Mouse (Mus musculus) gastrocnemius, adult 2 months (tissue): ENCODE results near the gene Adamts20. TPM values are rescaled to one million over a fixed set of nuclear protein-coding genes. Genes with fewer than 3 reads are reported as not detected.

Experiments
- DNase-seq: peaks from one replicate; pipeline ENCODE4 v3.0.0; 2022
- H3K27ac ChIP-seq: fragments of 200-600 bp; 2 replicates; pipeline ENCODE4 v1.8.1; 2022; ENCODE audit warnings: mild to moderate bottlenecking
- H3K4me3 ChIP-seq: fragments of 200-600 bp; 2 replicates; pipeline ENCODE4 v1.8.1; 2022; ENCODE audit warnings: mild to moderate bottlenecking, moderate library complexity
- CTCF ChIP-seq: fragments of 200-600 bp; IDR thresholded peaks from 2 replicates; pipeline ENCODE4 v1.8.1; 2022; ENCODE audit warnings: antibody characterized with exemption, mild to moderate bottlenecking, moderate library complexity
- intact Hi-C: fragments of 180-260 bp; cut with DNase I; formaldehyde crosslinking; loops from one replicate; pipeline ENCODE4 v1.15.1; 2025
- total RNA-seq, 2 experiments: library from RNA; stranded (reverse); gene quantifications; 2 replicates each; pipeline ENCODE4 v1.2.3; 2021

Adamts20 gene
- total RNA-seq, 2 experiments from 2014 or later: 2.9 to 5.4 TPM

DNA sequence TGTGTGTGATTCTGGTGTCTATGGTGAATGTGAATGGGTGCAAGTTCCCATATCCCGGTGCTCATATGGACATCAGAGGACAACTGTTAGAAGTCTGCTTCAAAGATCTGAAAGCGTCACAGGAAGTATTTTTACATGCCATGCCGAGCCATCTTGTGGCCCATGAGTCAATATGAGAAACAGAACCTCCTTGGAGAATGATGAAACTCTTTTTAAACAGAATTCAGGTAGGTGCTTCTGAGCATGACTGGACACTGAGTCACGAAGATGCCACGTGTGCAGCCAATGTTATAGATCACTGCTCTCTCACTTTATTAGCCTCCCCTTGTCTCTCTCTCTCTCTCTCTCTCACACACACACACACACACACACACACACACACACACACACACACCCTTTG, 10.8 kb upstream of the Adamts20 start:
- H3K4me3 ChIP-seq: no peak overlapping the region
- intact Hi-C loops: no loop called here
- TF ChIP-seq CTCF: no peak
- DNase-seq: no peak
- no peak overlapping the region for H3K27ac ChIP-seq

DNA sequence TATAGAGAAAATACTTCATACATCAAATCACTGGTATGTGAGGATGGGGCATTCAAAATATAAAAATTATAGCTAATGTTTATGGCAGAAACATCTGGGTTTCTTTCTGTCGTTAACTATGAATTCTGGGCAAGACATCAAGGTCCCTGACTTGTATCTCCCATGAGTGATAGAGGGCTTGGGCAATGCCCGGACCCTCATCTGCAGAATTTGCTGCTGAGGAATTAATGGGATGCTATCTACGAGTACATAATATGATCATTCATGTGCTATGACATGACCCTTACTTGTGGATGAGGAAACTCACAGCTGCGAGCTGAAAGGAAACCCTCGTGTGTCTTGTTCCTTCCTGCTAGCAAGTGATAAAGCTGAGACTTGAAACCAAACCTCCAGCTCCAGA, 5.1 kb upstream of the Adamts20 start:
- Histone ChIP-seq H3K27ac (no peak overlapping the region), H3K4me3 (no peak overlapping the region)
- intact Hi-C loops: no loop called here
- TF ChIP-seq CTCF: no peak
- no peak for DNase-seq

DNA sequence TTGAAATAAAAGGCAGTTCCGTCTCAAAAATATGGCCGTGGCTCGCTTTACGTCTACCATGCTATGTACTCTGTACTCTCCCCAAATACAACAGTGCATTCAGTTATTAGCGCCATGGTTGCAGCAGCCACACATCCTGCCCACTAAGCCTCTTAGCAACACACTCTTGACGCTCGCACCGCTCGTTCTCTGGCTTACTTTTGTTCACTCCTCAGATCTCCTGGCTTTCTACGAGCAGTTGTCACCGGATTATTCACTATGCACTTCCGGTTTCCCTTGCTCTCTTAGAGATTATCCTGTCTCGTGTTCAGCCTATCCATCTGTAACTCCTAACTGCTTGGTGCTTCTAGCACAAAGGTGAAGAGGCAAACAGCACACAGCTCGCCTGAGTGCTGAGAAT, 337 bp downstream of the Adamts20 start:
- intact Hi-C loops: loop anchor here (5.0 kb wide), 2 partner anchors 57 to 93 kb away; no protein-coding TSS in a partner anchor
- no peak for TF ChIP-seq CTCF
- DNase-seq: no peak

GRCm38 (mm10) chr15:94463251-94463650, 2.0 kb downstream of the Adamts20 start:
- peak; percentile 73 for DNase-seq
- H3K27ac ChIP-seq: no peak overlapping the region
- H3K4me3 ChIP-seq: no peak overlapping the region
- intact Hi-C loops: loop anchor here (5.0 kb wide), 2 partner anchors 59 to 91 kb away; no protein-coding TSS in a partner anchor
- TF ChIP-seq CTCF: peak; percentile 74

More for the DNA sequence above, 337 bp downstream of the Adamts20 start:
- Histone ChIP-seq H3K4me3 (no peak overlapping the region), H3K27ac (no peak overlapping the region)

- no peak for TF ChIP-seq CTCF
- Histone ChIP-seq H3K27ac (no peak overlapping the region), H3K4me3 (no peak overlapping the region)
- intact Hi-C loops: loop anchor here (1.0 to 5.0 kb wide), 3 partner anchors 60 to 196 kb away; no protein-coding TSS in a partner anchor
- no peak for DNase-seq
Measured at GRCm38 (mm10) chr15:94462206-94462605, 3.0 kb downstream of the Adamts20 start.

GRCm38 (mm10) chr15:94461166-94461565, 4.1 kb downstream of the Adamts20 start:
- DNase-seq: no peak
- Histone ChIP-seq H3K27ac (no peak overlapping the region), H3K4me3 (no peak overlapping the region)
- intact Hi-C loops: loop anchor here (5.0 kb wide), 2 partner anchors 61 to 89 kb away; no protein-coding TSS in a partner anchor
- TF ChIP-seq CTCF: no peak

GRCm38 (mm10) chr15:94457636-94458390, 7.4 kb downstream of the Adamts20 start:
- no peak for TF ChIP-seq CTCF
- Histone ChIP-seq H3K4me3 (no peak overlapping the region), H3K27ac (no peak overlapping the region)
- no peak for DNase-seq
- intact Hi-C loops: no loop called here

GRCm38 (mm10) chr15:94452848-94453247, 12.4 kb downstream of the Adamts20 start:
- H3K4me3 ChIP-seq: no peak overlapping the region
- TF ChIP-seq CTCF: no peak
- intact Hi-C loops: no loop called here

DNA sequence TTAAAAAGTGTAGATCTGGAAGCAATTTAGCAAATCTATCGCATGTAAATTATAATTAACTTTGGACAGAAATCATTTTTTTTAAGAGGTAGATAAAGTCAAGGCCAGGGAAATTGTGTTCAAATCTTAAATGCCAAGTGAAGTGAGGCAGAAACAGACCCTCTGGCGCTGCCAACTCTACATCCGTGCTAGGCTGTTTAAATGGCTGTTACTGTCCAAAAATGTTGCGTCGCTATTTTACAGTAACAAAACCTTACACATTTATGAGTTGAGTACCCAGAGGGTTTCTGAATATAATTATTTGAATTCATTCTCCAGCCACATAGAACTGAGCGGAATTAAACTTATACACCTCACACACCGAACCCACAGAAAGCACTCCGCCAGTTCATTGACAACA, 13.6 kb downstream of the Adamts20 start:
- Histone ChIP-seq H3K27ac (no peak overlapping the region), H3K4me3 (no peak overlapping the region)
- TF ChIP-seq CTCF: no peak
- intact Hi-C loops: no loop called here
- DNase-seq: no peak

More at GRCm38 (mm10) chr15:94452848-94453247, 12.4 kb downstream of the Adamts20 start:
- no peak overlapping the region for H3K27ac ChIP-seq
- no peak for DNase-seq

GRCm38 (mm10) chr15:94444437-94445136, 20.6 kb downstream of the Adamts20 start:
- DNase-seq: no peak
- no peak overlapping the region for H3K4me3 ChIP-seq
- intact Hi-C loops: no loop called here
- peak overlapping the region; percentile 32; the same call in 1 of the 2 replicates for H3K27ac ChIP-seq
- TF ChIP-seq CTCF: no peak

DNA sequence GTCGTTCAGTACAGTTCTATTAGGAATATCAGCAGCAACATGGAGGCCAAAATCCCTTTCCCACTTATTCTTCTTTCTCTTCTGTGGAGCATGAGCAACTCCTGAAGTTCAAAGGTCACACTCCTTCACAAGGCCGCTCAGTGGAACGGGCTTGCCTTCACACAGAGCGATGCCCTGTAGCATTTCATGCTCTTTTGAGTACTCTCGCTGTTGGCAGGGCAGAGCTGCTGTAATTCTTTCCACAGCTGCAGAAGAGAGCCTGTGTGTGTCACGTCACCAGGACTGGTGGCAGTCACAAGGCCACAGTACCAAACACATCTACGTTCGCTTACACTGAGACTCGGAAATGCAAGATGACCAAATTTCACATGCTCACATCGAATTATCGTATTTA, 21.2 kb downstream of the Adamts20 start:
- Histone ChIP-seq H3K27ac (no peak overlapping the region), H3K4me3 (no peak overlapping the region)
- peak; percentile 26 for DNase-seq
- intact Hi-C loops: no loop called here
- no peak for TF ChIP-seq CTCF

- peak overlapping the region; percentile 12; the same call in 1 of the 2 replicates for H3K27ac ChIP-seq
- H3K4me3 ChIP-seq: no peak overlapping the region
- TF ChIP-seq CTCF: no peak
- intact Hi-C loops: no loop called here
- no peak for DNase-seq
Measured at GRCm38 (mm10) chr15:94443025-94443424, 22.2 kb downstream of the Adamts20 start.

GRCm38 (mm10) chr15:94435532-94435931, 29.7 kb downstream of the Adamts20 start:
- DNase-seq: no peak
- intact Hi-C loops: no loop called here
- no peak overlapping the region for H3K4me3 ChIP-seq
- no peak for TF ChIP-seq CTCF
- no peak overlapping the region for H3K27ac ChIP-seq
